Mouse (Mus musculus) frontal cortex, postnatal 25 days (tissue): ENCODE data around the gene Pop7.

Experiments
- DNase-seq, 2 experiments: peaks; one replicate each; pipeline ENCODE4 v3.0.0; 2022; ENCODE audit warnings: low spot score in 2 of 2

Gene Pop7

DNA sequence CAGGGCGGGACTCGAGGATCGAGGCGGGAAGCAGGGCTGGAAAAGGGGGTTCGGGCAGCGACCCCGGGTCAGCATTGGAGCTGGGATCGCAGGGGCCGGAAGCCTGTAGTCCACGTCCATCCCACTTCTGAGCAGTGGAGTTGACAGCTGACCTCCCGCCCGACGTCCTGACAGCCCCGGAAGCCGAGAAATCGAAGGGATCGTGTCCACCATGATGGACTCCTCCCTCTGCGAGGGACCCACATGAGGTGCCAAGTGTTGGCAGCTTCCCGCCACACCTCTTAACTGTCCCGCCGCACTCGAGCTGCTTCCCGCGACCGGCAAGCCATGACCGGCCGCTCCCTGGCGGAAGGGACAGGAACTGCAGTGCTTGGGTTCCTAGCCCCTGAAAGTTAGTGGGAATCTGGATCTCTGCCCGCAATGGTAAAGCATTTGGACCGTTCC is 371 bp upstream of the Pop7 start:
- peak; percentile 51 to 69 for DNase-seq

DNA sequence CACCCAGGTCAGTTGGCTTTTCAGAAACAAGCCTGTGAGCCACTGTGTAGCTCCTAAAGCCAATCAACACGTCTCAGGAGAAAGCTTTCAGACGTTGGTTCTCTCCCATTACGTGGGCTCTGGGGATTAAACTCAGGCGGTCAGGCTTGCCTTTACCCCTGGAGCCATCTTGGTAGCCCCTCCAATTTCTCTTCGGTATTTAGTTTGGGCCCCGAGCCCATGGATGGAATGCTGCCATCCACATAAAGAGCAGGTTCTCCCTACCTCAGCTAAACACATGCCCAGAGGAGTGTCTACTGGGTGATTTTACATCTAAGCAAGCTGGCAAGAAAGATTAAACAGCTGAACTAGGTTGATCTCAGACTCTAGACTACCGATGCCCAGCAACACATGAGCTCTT is 2.1 kb downstream of the Pop7 start:
- DNase-seq: no peak

DNA sequence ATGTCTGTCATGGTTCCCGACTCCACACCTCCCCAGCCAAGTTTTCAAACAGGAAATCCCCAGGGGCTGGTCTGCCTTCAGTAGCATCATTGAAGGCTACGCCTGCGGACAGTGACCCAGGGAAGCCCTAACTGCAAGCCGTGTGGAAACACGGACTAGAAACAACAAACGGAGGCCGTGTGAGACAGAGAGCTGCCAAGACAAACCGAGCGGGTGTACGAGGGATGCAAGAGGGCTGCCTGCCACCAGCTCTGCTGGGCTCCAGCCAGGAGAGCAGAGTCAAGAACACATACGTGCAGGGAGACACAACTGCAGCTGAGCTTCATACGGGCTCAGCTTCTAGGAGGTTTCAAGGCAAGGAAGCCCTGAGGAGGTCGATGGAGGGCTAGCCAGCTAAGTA is 8.5 kb downstream of the Pop7 start:
- DNase-seq: no peak

DNA sequence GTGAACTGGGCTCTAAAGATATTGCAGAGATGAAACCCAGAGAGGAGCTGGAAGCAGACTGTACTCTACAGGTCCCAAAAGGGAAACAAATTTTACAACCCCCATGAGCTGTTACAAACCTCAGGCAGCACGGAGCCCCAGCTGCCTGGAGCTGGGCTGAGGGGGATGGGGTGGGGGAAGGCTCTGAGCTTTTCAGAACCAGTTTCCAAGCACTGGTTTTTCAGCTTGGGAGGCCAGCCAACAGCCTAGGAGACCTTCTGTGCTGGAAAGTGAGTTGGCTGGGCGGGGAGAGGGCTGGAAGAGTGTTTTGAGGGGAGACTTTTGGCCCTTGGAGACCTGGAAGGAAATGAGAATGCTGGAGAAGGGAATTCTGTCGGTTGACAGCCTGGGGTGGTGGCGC is 10.8 kb downstream of the Pop7 start:
- DNase-seq: no peak

DNA sequence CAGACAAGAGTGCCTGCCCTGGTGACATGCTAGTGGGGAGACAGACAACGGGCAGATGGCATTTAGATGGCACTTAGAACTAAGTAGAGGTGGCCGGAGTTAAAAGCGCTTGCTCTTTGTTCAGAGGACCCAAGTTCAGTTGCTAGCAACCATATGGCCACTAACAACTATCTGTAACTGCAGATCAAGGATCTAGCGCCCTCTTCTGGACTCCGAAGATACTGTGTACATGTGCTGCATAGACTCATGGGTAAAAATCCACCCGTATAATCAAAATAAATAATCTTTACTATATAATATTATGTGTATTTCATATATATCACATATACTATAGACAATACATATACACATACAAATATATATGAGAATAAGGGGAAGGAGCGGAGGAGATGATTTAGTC is 14.7 kb downstream of the Pop7 start:
- no peak for DNase-seq

DNA sequence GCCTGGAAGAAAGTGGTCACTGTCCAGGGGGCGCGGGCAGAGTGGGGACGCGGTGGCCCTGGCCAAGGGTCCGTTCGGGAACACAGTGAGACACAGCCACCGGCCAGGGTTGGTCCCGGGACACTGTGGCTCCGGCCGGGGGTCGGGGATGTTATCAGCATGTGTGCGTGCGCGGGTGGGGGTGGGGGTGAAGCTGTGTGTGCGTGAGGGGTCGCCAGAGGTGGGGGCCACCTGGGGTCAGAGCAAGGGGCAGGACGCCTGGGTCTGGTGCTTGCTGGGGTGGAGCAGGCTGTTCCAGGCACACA is 16.5 kb downstream of the Pop7 start:
- no peak for DNase-seq

DNA sequence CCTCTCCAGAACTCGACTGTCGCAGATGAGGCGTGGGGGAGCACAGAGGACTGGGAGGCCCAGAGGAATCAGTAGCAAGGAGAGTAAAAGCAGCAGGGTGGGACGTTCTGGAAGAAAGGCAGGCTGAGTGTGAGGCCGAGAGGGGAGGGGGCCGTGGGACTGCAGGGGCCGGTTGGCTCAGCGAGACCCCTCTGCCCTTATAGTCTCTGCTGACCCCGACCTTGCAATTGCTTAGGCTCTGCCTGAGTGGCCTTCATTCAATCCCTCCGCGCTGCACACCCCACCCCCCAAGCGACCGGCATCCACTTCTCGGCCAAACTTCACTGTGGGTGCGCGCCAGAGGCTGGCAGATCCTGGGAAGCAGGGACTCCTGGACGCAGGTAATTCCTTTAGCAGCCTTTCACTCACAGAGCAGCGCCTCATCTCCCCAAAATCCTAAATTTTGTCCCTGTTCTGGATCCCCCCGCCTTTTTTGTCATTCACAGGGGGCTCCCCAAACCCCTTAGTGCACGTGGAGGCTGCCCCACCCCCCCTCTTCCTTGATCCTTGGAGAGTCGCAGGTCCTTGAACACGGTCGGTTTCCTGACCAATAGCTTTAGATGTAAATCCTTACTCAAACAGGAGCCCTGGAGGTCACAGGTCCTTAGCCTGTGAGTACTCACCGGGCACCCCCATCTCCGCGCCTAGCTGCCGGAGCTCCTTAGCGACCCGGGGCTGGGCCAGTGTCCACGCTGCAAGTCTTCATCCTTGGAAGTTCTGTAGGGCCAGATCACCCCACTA is 17.1 kb downstream of the Pop7 start:
- no peak for DNase-seq

DNA sequence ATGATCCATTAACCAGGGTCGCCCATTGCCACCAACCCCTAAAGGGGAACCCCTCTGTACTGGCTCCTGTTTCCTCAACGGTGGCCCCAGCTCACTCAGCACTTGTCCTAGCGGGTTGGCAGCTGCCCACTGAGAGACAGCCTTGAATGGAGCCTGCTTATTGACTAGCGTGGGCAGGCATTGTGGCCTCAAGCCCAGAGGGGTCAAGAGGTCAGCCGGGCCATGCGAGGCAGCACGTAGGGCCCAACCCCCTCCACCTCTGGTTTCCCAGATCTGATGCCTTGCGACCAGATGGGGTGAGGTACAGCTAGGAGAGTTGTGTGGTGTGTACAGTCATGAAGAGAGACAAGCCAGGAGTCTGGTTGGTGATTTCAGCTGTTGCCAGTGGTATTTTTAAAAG is 20.4 kb downstream of the Pop7 start:
- DNase-seq: no peak

DNA sequence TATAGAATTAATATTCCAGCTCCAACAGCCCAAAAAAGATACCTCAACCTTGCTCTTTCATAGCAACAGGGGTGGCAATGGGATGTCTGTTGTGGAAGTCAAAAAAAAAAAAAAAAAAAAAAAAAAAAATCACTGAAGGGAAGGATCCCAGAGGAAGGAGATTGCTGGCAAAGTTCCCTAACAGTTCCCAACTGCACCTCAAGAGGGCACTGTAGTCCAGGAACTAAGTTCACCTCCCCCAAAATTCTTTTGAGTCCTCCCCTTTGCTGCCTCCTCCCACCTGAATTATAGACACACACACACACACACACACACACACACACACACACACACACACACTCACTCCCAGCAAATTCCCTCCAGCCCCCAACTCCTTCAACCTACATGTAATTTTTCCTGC is 21.2 kb downstream of the Pop7 start:
- DNase-seq: peak; percentile 62 to 80

DNA sequence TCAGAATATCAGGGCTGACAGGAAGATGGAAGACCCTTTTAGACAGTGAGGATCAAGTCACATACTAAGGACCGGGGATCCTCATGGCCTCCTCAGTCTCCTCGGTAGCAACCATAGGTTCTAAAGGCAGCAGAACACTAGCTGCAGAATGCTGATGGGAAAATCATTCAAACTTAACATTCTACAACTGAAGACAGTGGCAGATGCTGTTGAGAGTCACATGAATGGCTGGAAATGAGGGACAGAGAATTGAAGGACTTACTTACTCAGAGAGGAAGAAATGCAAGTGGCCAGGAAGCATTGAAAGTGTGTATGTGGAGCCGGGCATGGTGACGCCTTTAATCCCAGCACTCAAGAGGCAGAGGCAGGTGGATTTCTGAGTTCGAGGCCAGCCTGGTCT is 25.4 kb downstream of the Pop7 start, which contains the start of gene Zan:
TSS of gene Zan (minus strand) at position 101 of the 400 bp plus-strand sequence.
- DNase-seq: no peak

DNA sequence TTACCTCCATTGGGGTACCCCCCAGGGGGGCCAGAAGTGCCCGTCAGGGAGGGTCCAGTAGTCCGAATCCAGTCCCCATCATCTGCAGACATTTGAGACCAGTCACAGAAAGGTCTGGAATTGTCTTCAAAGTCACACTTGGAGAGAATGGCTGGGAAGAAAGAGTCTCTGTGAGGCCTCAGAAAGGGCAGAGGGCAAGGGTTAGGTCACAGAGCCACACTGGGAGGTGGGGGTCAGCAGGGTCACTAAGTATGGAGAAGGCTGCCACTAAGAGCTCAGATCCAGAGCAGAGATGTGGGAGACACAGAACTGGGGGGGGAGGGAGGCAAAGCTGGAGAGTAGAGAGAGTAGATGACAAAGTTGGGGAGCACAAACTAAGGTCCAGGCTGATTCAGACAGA is 28.0 kb downstream of the Pop7 start:
- no peak for DNase-seq

DNA sequence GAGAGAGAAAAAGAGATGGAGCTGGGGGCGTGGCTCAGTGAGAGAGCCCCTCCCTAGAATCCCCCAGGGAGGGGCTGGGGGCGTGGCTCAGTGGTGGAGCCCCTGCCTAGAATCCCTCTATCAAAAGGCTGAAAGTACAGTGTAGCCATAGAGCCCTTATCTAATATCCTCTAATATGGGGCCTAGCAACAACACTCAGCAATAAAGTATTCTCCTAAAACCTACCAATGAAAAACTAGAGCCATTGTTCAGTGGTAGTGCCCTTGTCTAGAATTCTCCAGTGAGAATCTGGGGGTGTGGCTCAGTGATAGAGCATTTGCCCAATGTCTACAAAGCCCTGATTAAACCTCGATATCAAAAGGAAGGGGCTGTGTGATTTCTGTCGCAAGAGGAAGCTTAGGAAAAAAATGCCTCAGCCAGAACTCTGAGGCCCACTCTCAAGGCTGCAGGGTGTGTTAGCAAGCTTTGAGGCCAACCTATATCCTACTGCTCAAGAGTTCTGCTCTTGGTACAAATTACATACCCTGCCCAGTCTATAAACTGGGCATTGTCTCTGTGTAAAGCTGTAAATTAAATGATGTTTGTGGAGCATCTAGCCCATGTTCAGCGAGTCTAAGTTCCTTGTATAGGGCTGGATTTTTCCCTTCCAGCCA is 29.9 kb downstream of the Pop7 start:
- no peak for DNase-seq

DNA sequence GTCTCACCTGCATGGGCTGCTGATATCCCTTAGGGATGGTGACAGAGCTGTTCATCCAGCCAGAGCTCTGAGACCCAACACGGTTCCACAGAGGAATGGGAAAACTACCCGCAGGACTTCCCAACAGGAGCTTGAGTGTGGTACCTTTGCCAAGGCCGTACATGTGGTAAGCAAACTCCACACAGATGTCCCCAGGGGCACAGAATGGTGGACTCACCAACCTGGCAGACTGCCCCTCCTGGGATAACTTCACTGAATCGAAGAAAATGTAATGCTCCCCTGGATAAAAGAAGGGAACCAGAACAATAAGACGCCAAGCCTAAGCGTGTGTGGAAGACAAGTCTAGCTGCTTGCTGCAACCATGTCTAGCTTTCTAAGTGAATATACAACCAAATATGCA is 35.4 kb downstream of the Pop7 start:
- no peak for DNase-seq

DNA sequence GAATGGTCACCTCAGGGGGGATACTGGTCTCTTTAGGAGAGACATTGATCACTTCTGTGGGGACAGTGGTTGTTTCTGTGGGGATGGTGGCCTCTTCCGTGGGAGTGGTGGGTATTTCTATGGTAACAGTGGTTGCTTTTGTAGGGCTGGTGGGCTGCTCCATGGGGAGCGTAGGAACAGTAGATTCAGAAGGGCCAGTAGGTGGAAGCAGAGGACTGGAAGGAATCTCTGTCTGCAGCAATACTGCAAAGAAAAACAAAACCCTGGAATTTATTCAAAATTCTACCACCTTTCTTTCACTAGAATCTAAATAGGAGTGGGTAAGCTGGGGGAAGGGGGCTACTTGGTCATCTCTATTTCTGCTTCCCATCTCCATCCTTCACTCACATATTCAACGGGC is 37.3 kb downstream of the Pop7 start:
- DNase-seq: no peak

DNA sequence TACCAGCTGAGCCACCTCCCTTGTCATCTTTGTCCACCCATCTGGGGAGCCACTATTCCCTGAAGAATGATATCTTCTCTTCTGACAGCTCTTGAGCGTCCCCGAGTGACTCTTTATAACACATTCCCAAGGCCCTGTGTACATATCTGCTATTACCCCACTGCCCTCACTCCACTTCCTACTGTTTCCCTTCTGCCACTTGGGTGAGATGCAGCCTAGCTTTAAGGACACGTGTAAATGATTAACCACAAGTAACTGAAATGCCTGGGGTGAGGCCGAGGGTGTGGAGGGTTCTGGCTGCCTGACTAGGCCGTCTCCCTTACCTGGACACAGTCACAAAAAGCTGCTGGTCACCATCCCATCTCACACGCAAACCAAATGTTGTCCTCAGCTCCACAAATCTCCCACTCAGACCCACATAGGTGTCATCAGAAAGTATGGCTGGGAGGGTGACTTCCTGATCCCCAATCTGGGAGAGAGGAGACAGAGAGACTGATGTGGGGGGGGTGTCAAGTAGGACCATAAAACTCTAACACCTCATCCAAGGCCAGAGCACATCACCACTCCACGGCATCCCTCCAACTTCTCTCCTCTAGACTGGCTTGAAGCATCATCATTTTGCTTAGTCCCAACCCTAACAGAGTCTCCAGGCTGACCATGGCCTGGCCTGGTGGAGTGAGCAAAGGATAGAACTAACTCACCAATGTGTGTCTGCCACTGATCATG is 46.3 kb downstream of the Pop7 start:
- no peak for DNase-seq

DNA sequence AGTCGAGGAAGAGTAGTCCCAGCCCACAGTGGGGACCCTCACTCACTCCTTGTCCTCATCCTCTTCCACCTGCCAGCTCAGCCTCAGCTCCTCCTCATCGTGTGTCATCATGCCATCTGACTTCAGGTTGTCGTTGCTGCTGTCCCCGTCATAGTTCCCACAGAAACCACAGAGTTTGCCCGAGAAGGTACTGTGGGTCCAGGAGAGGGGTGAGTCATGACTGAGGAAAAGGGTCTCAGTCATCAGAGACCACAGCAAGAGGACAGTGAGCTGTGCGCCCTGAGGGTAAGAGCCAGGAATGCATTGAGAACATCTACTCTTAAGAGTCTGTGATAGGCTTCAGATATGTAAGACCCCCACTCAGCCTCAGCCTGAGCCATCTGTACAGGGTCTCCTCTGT is 47.1 kb downstream of the Pop7 start:
- DNase-seq: no peak
